Mouse (Mus musculus) stomach, postnatal 0 days (tissue): ENCODE measurements around the gene Casq1. TPM values are rescaled to one million over a fixed set of nuclear protein-coding genes. Genes with fewer than 3 reads are reported as not detected.

Source experiments
- ATAC-seq: fragments of 200-750 bp; cut with Nextera tagmentation; 2 replicates; pipeline ENCODE4 v1.8.0; 2017; ENCODE audit not compliant: low FRiP score, low TSS enrichment
- DNase-seq: peaks from one replicate; pipeline ENCODE4 v3.0.0-alpha.2; 2016; ENCODE audit warnings: low spot score
- H3K27ac ChIP-seq: fragments of 300-500 bp; sonication (generic); replicated peaks from 2 replicates; pipeline ENCODE4 v1.5.1; 2014; ENCODE audit warnings: mild to moderate bottlenecking, control low read depth
- H3K27me3 ChIP-seq: fragments of 300-500 bp; sonication (generic); 2 replicates; pipeline ENCODE4 v1.6.1; 2014; ENCODE audit warnings: low read length; ENCODE audit not compliant: control insufficient read depth, insufficient read depth
- H3K36me3 ChIP-seq: fragments of 300-500 bp; sonication (generic); 2 replicates; pipeline ENCODE4 v1.6.1; 2014; ENCODE audit warnings: low read length, mixed read lengths; ENCODE audit not compliant: control insufficient read depth, insufficient read depth
- H3K4me1 ChIP-seq: fragments of 300-500 bp; sonication (generic); replicated peaks from 2 replicates; pipeline ENCODE4 v1.6.1; 2014; ENCODE audit warnings: antibody characterized with exemption; ENCODE audit not compliant: control insufficient read depth, insufficient read depth
- H3K4me2 ChIP-seq: fragments of 300-500 bp; sonication (generic); replicated peaks from 2 replicates; pipeline ENCODE4 v1.6.1; 2014; ENCODE audit warnings: low read depth, mild to moderate bottlenecking, control low read depth, moderate library complexity
- H3K4me3 ChIP-seq: fragments of 300-500 bp; sonication (generic); 2 replicates; pipeline ENCODE4 v1.5.1; 2014; ENCODE audit warnings: low read depth, low read length, control low read depth
- H3K9ac ChIP-seq: fragments of 300-500 bp; sonication (generic); 2 replicates; pipeline ENCODE4 v1.6.1; 2014; ENCODE audit warnings: mild to moderate bottlenecking, low read length, control low read depth, mixed read lengths
- H3K9me3 ChIP-seq: fragments of 300-500 bp; sonication (generic); 2 replicates; pipeline ENCODE4 v1.6.1; 2016; ENCODE audit warnings: low read length; ENCODE audit not compliant: control insufficient read depth
- CTCF ChIP-seq: IDR thresholded peaks from 2 replicates; pipeline ENCODE4 v1.5.1; 2016; ENCODE audit warnings: antibody characterized with exemption, low read depth, mild to moderate bottlenecking, moderate library complexity
- EP300 ChIP-seq: optimal IDR thresholded peaks from 2 replicates; pipeline ENCODE3; 2016; ENCODE audit warnings: antibody characterized with exemption
- WGBS: fragments of 180-500 bp; shearing (Covaris S2); extraction: QIAGEN DNeasy Blood & Tissue Kit; methylation state at CpG from one replicate; pipeline ENCODE4 v1.1.7; 2014; 5-methylcytosine and 5-hydroxymethylcytosine counted together
- polyA plus RNA-seq: library from polyadenylated mRNA; unstranded; fragments of >200 nt; fragmentation: Nextera tagmentation; extraction: Ambion mirVana; gene quantifications from 2 replicates; pipeline ENCODE4 v1.2.1, GENCODE M21; 2015

The Casq1 gene
- polyA plus RNA-seq, 1 experiment from 2014 or later, result 9.8 TPM

DNA sequence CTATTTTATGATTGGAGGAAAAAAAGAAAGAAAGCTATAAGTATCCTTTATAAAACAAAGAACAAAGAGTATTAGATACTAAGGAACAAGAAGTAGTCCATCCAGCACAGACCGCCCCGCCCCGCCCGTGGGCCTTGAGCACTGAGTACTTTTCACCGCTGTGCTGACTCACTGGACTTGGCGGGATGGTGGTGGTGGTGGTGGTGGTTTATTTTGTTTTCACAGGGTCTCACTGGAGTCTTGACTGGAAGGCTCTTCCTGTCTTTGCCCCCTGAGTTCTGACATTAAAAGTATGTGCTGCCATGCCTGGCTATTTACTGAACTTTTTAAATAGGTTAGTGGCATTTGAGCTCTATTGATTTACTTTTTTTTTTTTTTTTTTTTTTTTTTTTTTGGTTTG lies 36.6 kb downstream of the Casq1 start:
- WGBS, result 96% methylated on average over 6 of the region's 6 CpGs
- H3K4me3 ChIP-seq, result no peak overlapping the region
- no peaks in the 10 kb centered on the region for H3K4me1 ChIP-seq
- peaks cover 17% of the 10 kb centered on the region for H3K36me3 ChIP-seq
- H3K9ac ChIP-seq, result no peak overlapping the region
- no peak for DNase-seq
- H3K27ac ChIP-seq, result no peak overlapping the region
- ATAC-seq, result no peak
- no peaks in the 10 kb centered on the region for H3K27me3 ChIP-seq
- no peak overlapping the region for H3K4me2 ChIP-seq
- no peaks in the 10 kb centered on the region for H3K9me3 ChIP-seq
- TF ChIP-seq EP300, result no peak
- no peak for TF ChIP-seq CTCF

DNA sequence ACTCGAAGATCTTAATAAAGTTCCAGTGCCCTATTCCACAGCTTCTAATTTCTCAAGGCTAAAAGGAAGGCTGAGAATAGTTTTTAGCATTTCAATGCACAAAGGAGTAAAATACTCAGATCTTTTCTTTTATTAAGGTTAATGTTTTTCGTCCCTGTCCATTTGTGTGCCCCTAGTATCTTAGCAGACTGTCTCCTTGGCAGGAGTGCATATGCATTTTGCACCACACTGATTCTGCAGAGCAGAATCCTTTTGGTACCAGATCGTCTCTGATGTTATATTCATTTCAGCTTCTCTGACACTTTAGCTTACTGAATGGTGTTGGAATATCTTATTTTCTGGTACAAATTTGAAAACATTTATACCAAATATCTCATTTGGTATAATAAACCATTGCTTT lies 37.9 kb downstream of the Casq1 start:
- no peaks in the 10 kb centered on the region for H3K27me3 ChIP-seq
- peaks cover 9% of the 10 kb centered on the region for H3K36me3 ChIP-seq
- H3K27ac ChIP-seq, result no peak overlapping the region
- 94% methylated on average over 3 of the region's 3 CpGs for WGBS
- H3K9me3 ChIP-seq, result no peaks in the 10 kb centered on the region
- no peak overlapping the region for H3K4me3 ChIP-seq
- DNase-seq (no peak), ATAC-seq (no peak)
- TF ChIP-seq CTCF, result no peak
- no peak for TF ChIP-seq EP300
- no peak overlapping the region for H3K9ac ChIP-seq
- no peaks in the 10 kb centered on the region for H3K4me1 ChIP-seq
- H3K4me2 ChIP-seq, result no peak overlapping the region

DNA sequence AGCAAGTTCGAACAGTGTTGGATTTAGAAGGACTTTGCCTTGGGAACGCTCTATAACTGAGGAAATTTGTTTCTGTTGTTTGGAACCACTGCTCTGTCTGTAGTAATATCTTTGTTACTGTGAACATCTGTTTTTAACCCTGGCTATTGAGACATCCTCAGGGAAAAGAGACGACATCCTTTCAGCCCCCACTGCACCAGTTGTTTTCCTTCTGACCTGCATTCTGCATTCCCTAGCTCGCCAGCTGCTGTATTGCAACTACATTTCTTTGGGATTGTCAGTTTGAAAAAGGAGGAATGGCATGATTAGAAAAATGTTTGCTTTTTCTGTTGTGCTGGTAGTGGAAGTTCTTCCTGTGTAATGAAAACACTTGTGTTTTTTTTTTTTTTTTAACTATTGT lies 38.8 kb downstream of the Casq1 start:
- no peak overlapping the region for H3K9ac ChIP-seq
- ATAC-seq, result no peak
- H3K4me1 ChIP-seq, result no peaks in the 10 kb centered on the region
- no peak for DNase-seq
- H3K4me3 ChIP-seq, result no peak overlapping the region
- no peak overlapping the region for H3K4me2 ChIP-seq
- 35% methylated on average over 4 of the region's 4 CpGs for WGBS
- TF ChIP-seq EP300 (no peak), CTCF (no peak)
- H3K9me3 ChIP-seq, result no peaks in the 10 kb centered on the region
- no peaks in the 10 kb centered on the region for H3K27me3 ChIP-seq
- H3K36me3 ChIP-seq, result peaks cover 5% of the 10 kb centered on the region; the same call in 1 of the 2 replicates
- H3K27ac ChIP-seq, result no peak overlapping the region

DNA sequence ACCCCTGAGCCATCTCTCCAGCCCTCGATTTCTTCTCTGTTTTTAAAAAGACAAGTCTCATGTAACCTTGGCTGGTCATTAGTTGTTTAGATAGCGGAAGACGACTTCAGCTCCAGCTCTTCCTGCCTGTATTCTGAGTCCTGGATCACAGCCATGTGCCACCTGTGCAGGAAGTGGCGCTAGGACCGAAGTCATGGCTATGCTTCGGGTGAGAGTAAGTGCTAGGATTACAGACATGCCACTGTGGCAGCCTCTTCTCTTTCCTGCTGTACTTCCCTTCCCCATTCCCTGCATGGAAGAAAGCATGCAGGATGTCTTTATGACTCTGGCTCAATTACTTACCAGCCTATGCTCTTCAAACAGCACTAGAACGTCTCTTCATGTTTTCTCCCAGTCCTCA lies 40.6 kb downstream of the Casq1 start:
- DNase-seq, result no peak
- ATAC-seq, result no peak
- TF ChIP-seq EP300 (no peak), CTCF (no peak)

DNA sequence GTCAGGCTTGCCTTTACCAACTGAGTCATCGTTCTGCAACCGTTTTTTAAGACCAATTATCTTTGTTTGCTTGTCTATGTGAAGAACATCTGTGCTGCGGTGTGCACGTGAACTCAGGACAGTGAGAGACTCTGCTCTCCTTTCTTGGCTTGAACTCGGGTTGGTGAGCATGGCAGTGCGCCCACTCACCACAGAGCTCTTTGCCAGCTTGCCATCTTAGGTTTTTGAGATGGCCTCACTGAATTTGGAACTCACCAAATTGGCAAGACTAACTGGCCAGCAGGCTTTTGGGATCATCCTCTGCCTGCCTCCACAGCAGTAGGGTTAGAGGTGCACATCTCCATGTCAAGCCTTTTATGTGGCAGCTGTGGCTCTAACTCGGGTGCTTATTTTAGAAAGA lies 41.9 kb downstream of the Casq1 start:
- no peak for ATAC-seq
- H3K27me3 ChIP-seq, result no peaks in the 10 kb centered on the region
- H3K9ac ChIP-seq, result no peak overlapping the region
- WGBS, result 68% methylated on average over 7 of the region's 7 CpGs
- H3K4me3 ChIP-seq, result no peak overlapping the region
- TF ChIP-seq CTCF (no peak), EP300 (no peak)
- H3K4me1 ChIP-seq, result no peaks in the 10 kb centered on the region
- no peak overlapping the region for H3K27ac ChIP-seq
- H3K4me2 ChIP-seq, result no peak overlapping the region
- H3K9me3 ChIP-seq, result no peaks in the 10 kb centered on the region
- no peak for DNase-seq
- H3K36me3 ChIP-seq, result peaks cover 19% of the 10 kb centered on the region; the same call in 1 of the 2 replicates

More for the DNA sequence above, 40.6 kb downstream of the Casq1 start:
- H3K27me3 ChIP-seq, result no peaks in the 10 kb centered on the region
- H3K9ac ChIP-seq, result no peak overlapping the region
- H3K36me3 ChIP-seq, result peaks cover 11% of the 10 kb centered on the region; the same call in 1 of the 2 replicates
- no peaks in the 10 kb centered on the region for H3K4me1 ChIP-seq
- H3K4me2 ChIP-seq, result no peak overlapping the region
- H3K4me3 ChIP-seq, result no peak overlapping the region
- no peak overlapping the region for H3K27ac ChIP-seq
- no peaks in the 10 kb centered on the region for H3K9me3 ChIP-seq
- WGBS, result 63% methylated on average over 7 of the region's 7 CpGs

DNA sequence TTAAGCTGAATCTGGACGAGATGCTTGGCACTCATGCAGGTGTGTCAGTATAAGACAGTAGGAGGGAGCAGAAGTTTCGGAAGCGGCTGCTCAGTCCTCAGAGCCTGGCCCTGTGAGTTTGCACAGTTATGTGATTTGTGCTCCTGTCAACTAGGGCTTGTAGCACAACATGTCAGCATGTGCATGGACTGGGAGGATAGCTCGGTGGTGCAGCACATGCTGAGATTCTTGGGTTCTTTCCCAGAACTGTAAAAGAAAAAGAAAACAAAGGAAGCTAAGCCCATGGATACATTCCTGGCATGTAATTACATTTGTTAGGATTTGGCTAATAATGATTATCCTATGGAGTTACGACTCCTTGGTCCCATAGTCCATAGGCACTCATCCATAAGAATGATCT lies 46.5 kb downstream of the Casq1 start:
- DNase-seq, result no peak
- Histone ChIP-seq H3K4me3 (no peak overlapping the region), H3K4me1 (no peaks in the 10 kb centered on the region), H3K9me3 (no peaks in the 10 kb centered on the region), H3K27me3 (no peaks in the 10 kb centered on the region), H3K9ac (no peak overlapping the region), H3K36me3 (peaks cover 38% of the 10 kb centered on the region), H3K4me2 (no peak overlapping the region), H3K27ac (no peak overlapping the region)
- ATAC-seq, result no peak
- WGBS, result 66% methylated on average over 5 of the region's 5 CpGs
- TF ChIP-seq CTCF (no peak), EP300 (no peak)
